Mouse (Mus musculus): ENCODE measurements at regions not wholly inside any gene's neighbourhood (a gene's known extent, or its start where the extent isn't known, plus 50 kb on each side); places are given as distances from the start of the nearest gene placed in this dataset.

GRCm38 (mm10) chr7:113145046-113145445 lies 62.2 kb upstream of the Arntl start:
- no peak overlapping the region for H3K4me3 ChIP-seq (replicated peaks; ENCODE audit: low read depth, low read length)
- H3K9me3 ChIP-seq (ENCODE audit: control insufficient read depth, low read length) = no peaks in the 10 kb centered on the region
- no peak for DNase-seq
- no peak for ATAC-seq (ENCODE audit: low FRiP score, low TSS enrichment)
- peaks cover 14% of the 10 kb centered on the region for H3K4me1 ChIP-seq (ENCODE audit: control insufficient read depth, insufficient read depth, low read length)
- no peaks in the 10 kb centered on the region for H3K36me3 ChIP-seq (ENCODE audit: control insufficient read depth, insufficient read depth, low read length)
- H3K27ac ChIP-seq (replicated peaks; ENCODE audit: low read depth, low read length) = no peak overlapping the region
- H3K27me3 ChIP-seq (ENCODE audit: control insufficient read depth, insufficient read depth, low read length) = no peaks in the 10 kb centered on the region
- H3K4me2 ChIP-seq (ENCODE audit: low read length) = no peak overlapping the region
- H3K9ac ChIP-seq (replicated peaks; ENCODE audit: low read length) = no peak overlapping the region
- WGBS = 87% methylated on average over 8 of the region's 8 CpGs

- no peaks in the 10 kb centered on the region for H3K9me3 ChIP-seq (ENCODE audit: control insufficient read depth, low read length)
- peaks cover 14% of the 10 kb centered on the region for H3K4me1 ChIP-seq (ENCODE audit: control insufficient read depth, insufficient read depth, low read length)
- no peaks in the 10 kb centered on the region for H3K36me3 ChIP-seq (ENCODE audit: control insufficient read depth, insufficient read depth, low read length)
- no peak overlapping the region for H3K9ac ChIP-seq (replicated peaks; ENCODE audit: low read length)
- H3K27ac ChIP-seq (replicated peaks; ENCODE audit: low read depth, low read length) = no peak overlapping the region
- DNase-seq = no peak
- 71% methylated on average over 2 of the region's 2 CpGs for WGBS
- no peaks in the 10 kb centered on the region for H3K27me3 ChIP-seq (ENCODE audit: control insufficient read depth, insufficient read depth, low read length)
- no peak for ATAC-seq (ENCODE audit: low FRiP score, low TSS enrichment)
- no peak overlapping the region for H3K4me3 ChIP-seq (replicated peaks; ENCODE audit: low read depth, low read length)
- no peak overlapping the region for H3K4me2 ChIP-seq (ENCODE audit: low read length)
Measured at GRCm38 (mm10) chr7:113146108-113146507, 61.2 kb upstream of the Arntl start.

GRCm38 (mm10) chr7:113146526-113146925 lies 60.7 kb upstream of the Arntl start:
- no peaks in the 10 kb centered on the region for H3K36me3 ChIP-seq (ENCODE audit: control insufficient read depth, insufficient read depth, low read length)
- H3K27ac ChIP-seq (replicated peaks; ENCODE audit: low read depth, low read length) = no peak overlapping the region
- no peak overlapping the region for H3K4me2 ChIP-seq (ENCODE audit: low read length)
- H3K9ac ChIP-seq (replicated peaks; ENCODE audit: low read length) = no peak overlapping the region
- ATAC-seq (ENCODE audit: low FRiP score, low TSS enrichment) (no peak), DNase-seq (no peak)
- H3K4me3 ChIP-seq (replicated peaks; ENCODE audit: low read depth, low read length) = no peak overlapping the region
- 92% methylated on average over 9 of the region's 9 CpGs for WGBS
- H3K9me3 ChIP-seq (ENCODE audit: control insufficient read depth, low read length) = no peaks in the 10 kb centered on the region
- H3K27me3 ChIP-seq (ENCODE audit: control insufficient read depth, insufficient read depth, low read length) = no peaks in the 10 kb centered on the region
- H3K4me1 ChIP-seq (ENCODE audit: control insufficient read depth, insufficient read depth, low read length) = peaks cover 13% of the 10 kb centered on the region

GRCm38 (mm10) chr7:113147391-113148332 lies 59.6 kb upstream of the Arntl start:
- Histone ChIP-seq H3K4me1 (ENCODE audit: control insufficient read depth, insufficient read depth, low read length) (peaks cover 5% of the 10 kb centered on the region; the same call in 1 of the 2 replicates), H3K9me3 (ENCODE audit: control insufficient read depth, low read length) (no peaks in the 10 kb centered on the region), H3K4me3 (replicated peaks; ENCODE audit: low read depth, low read length) (no peak overlapping the region), H3K4me2 (ENCODE audit: low read length) (0 out of 2 replicates have a peak overlapping the region, but pooled peaks have one; percentile 15), H3K27ac (replicated peaks; ENCODE audit: low read depth, low read length) (no peak overlapping the region), H3K27me3 (ENCODE audit: control insufficient read depth, insufficient read depth, low read length) (no peaks in the 10 kb centered on the region), H3K36me3 (ENCODE audit: control insufficient read depth, insufficient read depth, low read length) (no peaks in the 10 kb centered on the region), H3K9ac (replicated peaks; ENCODE audit: low read length) (0 out of 2 replicates have a peak overlapping the region, but pooled peaks have one; percentile 1)
- WGBS = 6% methylated on average over 16 of the region's 16 CpGs
- DNase-seq (peak; percentile 64), ATAC-seq (ENCODE audit: low FRiP score, low TSS enrichment) (no peak; the same call in 1 of the 2 replicates)

- H3K4me1 ChIP-seq (ENCODE audit: control insufficient read depth, insufficient read depth, low read length) = peaks cover 5% of the 10 kb centered on the region; the same call in 1 of the 2 replicates
- no peaks in the 10 kb centered on the region for H3K9me3 ChIP-seq (ENCODE audit: control insufficient read depth, low read length)
- H3K4me3 ChIP-seq (replicated peaks; ENCODE audit: low read depth, low read length) = no peak overlapping the region
- WGBS = 92% methylated on average over 6 of the region's 6 CpGs
- ATAC-seq (ENCODE audit: low FRiP score, low TSS enrichment) (no peak), DNase-seq (no peak)
- H3K9ac ChIP-seq (replicated peaks; ENCODE audit: low read length) = no peak overlapping the region
- H3K27ac ChIP-seq (replicated peaks; ENCODE audit: low read depth, low read length) = no peak overlapping the region
- H3K36me3 ChIP-seq (ENCODE audit: control insufficient read depth, insufficient read depth, low read length) = no peaks in the 10 kb centered on the region
- H3K4me2 ChIP-seq (ENCODE audit: low read length) = no peak overlapping the region
- no peaks in the 10 kb centered on the region for H3K27me3 ChIP-seq (ENCODE audit: control insufficient read depth, insufficient read depth, low read length)
Measured at GRCm38 (mm10) chr7:113148700-113149099, 58.6 kb upstream of the Arntl start.

GRCm38 (mm10) chr7:113149966-113150470 lies 57.2 kb upstream of the Arntl start:
- DNase-seq (no peak), ATAC-seq (ENCODE audit: low FRiP score, low TSS enrichment) (no peak)
- WGBS = 85% methylated on average over 4 of the region's 4 CpGs
- Histone ChIP-seq H3K4me3 (replicated peaks; ENCODE audit: low read depth, low read length) (no peak overlapping the region), H3K9ac (replicated peaks; ENCODE audit: low read length) (no peak overlapping the region), H3K9me3 (ENCODE audit: control insufficient read depth, low read length) (no peaks in the 10 kb centered on the region), H3K4me1 (ENCODE audit: control insufficient read depth, insufficient read depth, low read length) (peaks cover 5% of the 10 kb centered on the region; the same call in 1 of the 2 replicates), H3K36me3 (ENCODE audit: control insufficient read depth, insufficient read depth, low read length) (no peaks in the 10 kb centered on the region), H3K27me3 (ENCODE audit: control insufficient read depth, insufficient read depth, low read length) (no peaks in the 10 kb centered on the region), H3K27ac (replicated peaks; ENCODE audit: low read depth, low read length) (no peak overlapping the region), H3K4me2 (ENCODE audit: low read length) (no peak overlapping the region)

GRCm38 (mm10) chr7:113150789-113151188 lies 56.5 kb upstream of the Arntl start:
- 61% methylated on average over 6 of the region's 6 CpGs for WGBS
- H3K9me3 ChIP-seq (ENCODE audit: control insufficient read depth, low read length) = no peaks in the 10 kb centered on the region
- H3K4me1 ChIP-seq (ENCODE audit: control insufficient read depth, insufficient read depth, low read length) = peaks cover 5% of the 10 kb centered on the region; the same call in 1 of the 2 replicates
- H3K4me2 ChIP-seq (ENCODE audit: low read length) = no peak overlapping the region
- H3K9ac ChIP-seq (replicated peaks; ENCODE audit: low read length) = no peak overlapping the region
- H3K4me3 ChIP-seq (replicated peaks; ENCODE audit: low read depth, low read length) = no peak overlapping the region
- no peak for ATAC-seq (ENCODE audit: low FRiP score, low TSS enrichment)
- H3K27ac ChIP-seq (replicated peaks; ENCODE audit: low read depth, low read length) = no peak overlapping the region
- no peaks in the 10 kb centered on the region for H3K27me3 ChIP-seq (ENCODE audit: control insufficient read depth, insufficient read depth, low read length)
- no peak for DNase-seq
- no peaks in the 10 kb centered on the region for H3K36me3 ChIP-seq (ENCODE audit: control insufficient read depth, insufficient read depth, low read length)

GRCm38 (mm10) chr7:113151499-113151898 lies 55.8 kb upstream of the Arntl start:
- 57% methylated on average over 6 of the region's 6 CpGs for WGBS

More at GRCm38 (mm10) chr7:113151499-113151898, 55.8 kb upstream of the Arntl start:
- Histone ChIP-seq H3K9me3 (ENCODE audit: control insufficient read depth, low read length) (no peaks in the 10 kb centered on the region), H3K4me2 (ENCODE audit: low read length) (no peak overlapping the region), H3K27ac (replicated peaks; ENCODE audit: low read depth, low read length) (no peak overlapping the region), H3K9ac (replicated peaks; ENCODE audit: low read length) (no peak overlapping the region), H3K4me1 (ENCODE audit: control insufficient read depth, insufficient read depth, low read length) (peaks cover 6% of the 10 kb centered on the region), H3K27me3 (ENCODE audit: control insufficient read depth, insufficient read depth, low read length) (no peaks in the 10 kb centered on the region), H3K36me3 (ENCODE audit: control insufficient read depth, insufficient read depth, low read length) (no peaks in the 10 kb centered on the region), H3K4me3 (replicated peaks; ENCODE audit: low read depth, low read length) (no peak overlapping the region)
- DNase-seq (no peak), ATAC-seq (ENCODE audit: low FRiP score, low TSS enrichment) (no peak)

Data from midbrain, embryonic 14.5 days (tissue).